Mouse (Mus musculus) kidney, embryonic 15.5 days (tissue): Measurements from ENCODE around the gene Strn3. TPM values are rescaled to one million over a fixed set of nuclear protein-coding genes. Genes with fewer than 3 reads are reported as not detected.
"Not testable (repeated sequence)": the region's sequence is repeated elsewhere in the genome, so short reads cannot be mapped to it uniquely, and the experiment has no call there.

Experiments
- ATAC-seq: fragments of 200-750 bp; cut with Nextera tagmentation; replicated peaks from 2 replicates; pipeline ENCODE4 v1.8.0; 2017; ENCODE audit warnings: moderate TSS enrichment; ENCODE audit not compliant: low FRiP score
- H3K27ac ChIP-seq: fragments of 300-500 bp; sonication (generic); 2 replicates; pipeline ENCODE4 v1.5.1; 2015; ENCODE audit warnings: mild to moderate bottlenecking, inconsistent platforms
- H3K27me3 ChIP-seq: fragments of 300-500 bp; sonication (generic); 2 replicates; pipeline ENCODE4 v1.6.1; 2015; ENCODE audit warnings: inconsistent platforms
- H3K36me3 ChIP-seq: fragments of 300-500 bp; sonication (generic); 2 replicates; pipeline ENCODE4 v1.6.1; 2015; ENCODE audit warnings: inconsistent platforms
- H3K4me1 ChIP-seq: fragments of 300-500 bp; sonication (generic); 2 replicates; pipeline ENCODE4 v1.6.1; 2015; ENCODE audit warnings: inconsistent platforms
- H3K4me2 ChIP-seq: fragments of 300-500 bp; sonication (generic); 2 replicates; pipeline ENCODE4 v1.6.1; 2015; ENCODE audit warnings: moderate library complexity, mild to moderate bottlenecking, inconsistent platforms
- H3K4me3 ChIP-seq: fragments of 300-500 bp; sonication (generic); replicated peaks from 2 replicates; pipeline ENCODE4 v1.5.1; 2015; ENCODE audit warnings: mild to moderate bottlenecking, inconsistent platforms
- H3K9ac ChIP-seq: fragments of 300-500 bp; sonication (generic); 2 replicates; pipeline ENCODE4 v1.6.1; 2015; ENCODE audit warnings: mild to moderate bottlenecking, inconsistent platforms
- H3K9me3 ChIP-seq: fragments of 300-500 bp; sonication (generic); replicated peaks from 2 replicates; pipeline ENCODE4 v1.6.1; 2016; ENCODE audit warnings: inconsistent platforms
- WGBS: fragments of 180-500 bp; shearing (Covaris S2); methylation state at CpG from one replicate; pipeline ENCODE4 v1.1.7; 2015; ENCODE audit warnings: mixed read lengths; 5-methylcytosine and 5-hydroxymethylcytosine counted together
- polyA plus RNA-seq: library from polyadenylated mRNA; unstranded; fragments of >200 nt; fragmentation: Nextera tagmentation; extraction: Ambion mirVana; gene quantifications from 2 replicates; pipeline ENCODE4 v1.2.1, GENCODE M21; 2015

Gene Strn3
- polyA plus RNA-seq, 1 experiment from 2014 or later = 45.5 TPM

GRCm38 (mm10) chr12:51690893-51691844 lies 528 bp downstream of the Strn3 start, which contains the start of gene Ap4s1:
Gene Ap4s1, plus strand, starts transcription at chr12:51691033.
- no peaks in the 10 kb centered on the region for H3K27me3 ChIP-seq
- peaks cover 15% of the 10 kb centered on the region for H3K4me1 ChIP-seq
- under 1% methylated on average over 107 of the region's 108 CpGs for WGBS
- no peaks in the 10 kb centered on the region for H3K36me3 ChIP-seq
- H3K4me3 ChIP-seq = peak within 1 kb of the TSS; percentile 97
- H3K9me3 ChIP-seq = no peaks in the 10 kb centered on the region
- peak within 1 kb of the TSS; percentile 99 for H3K9ac ChIP-seq
- peak within 1 kb of the TSS; percentile 57 for H3K4me2 ChIP-seq
- H3K27ac ChIP-seq = peak within 1 kb of the TSS; percentile 100
- ATAC-seq = peak; percentile 78

DNA sequence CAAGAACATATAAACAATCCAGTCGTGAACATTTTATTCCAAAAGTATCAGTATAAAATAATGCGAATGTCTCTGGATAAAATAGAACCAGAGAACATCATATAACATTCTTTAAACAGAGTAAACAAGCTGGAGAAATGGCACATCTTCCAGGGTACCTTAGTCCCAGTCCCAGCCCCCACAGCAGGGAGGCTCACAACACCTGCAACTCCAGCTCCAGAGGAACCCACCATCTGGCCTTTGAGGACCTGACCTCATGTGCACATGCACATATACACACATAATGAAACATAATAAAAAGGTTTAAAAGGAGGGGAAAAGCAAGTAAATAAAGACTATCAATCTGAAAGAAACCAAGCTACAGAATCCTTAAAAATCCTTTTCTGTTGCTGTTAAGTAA lies 3.2 kb downstream of the Strn3 start:
- Histone ChIP-seq H3K9me3 (no peaks in the 10 kb centered on the region), H3K27ac (no peak overlapping the region), H3K4me1 (peaks cover 8% of the 10 kb centered on the region), H3K9ac (no peak overlapping the region), H3K4me3 (no peak overlapping the region), H3K27me3 (no peaks in the 10 kb centered on the region), H3K36me3 (no peaks in the 10 kb centered on the region), H3K4me2 (no peak overlapping the region)
- 89% methylated on average over 2 of the region's 2 CpGs for WGBS
- ATAC-seq = no peak

DNA sequence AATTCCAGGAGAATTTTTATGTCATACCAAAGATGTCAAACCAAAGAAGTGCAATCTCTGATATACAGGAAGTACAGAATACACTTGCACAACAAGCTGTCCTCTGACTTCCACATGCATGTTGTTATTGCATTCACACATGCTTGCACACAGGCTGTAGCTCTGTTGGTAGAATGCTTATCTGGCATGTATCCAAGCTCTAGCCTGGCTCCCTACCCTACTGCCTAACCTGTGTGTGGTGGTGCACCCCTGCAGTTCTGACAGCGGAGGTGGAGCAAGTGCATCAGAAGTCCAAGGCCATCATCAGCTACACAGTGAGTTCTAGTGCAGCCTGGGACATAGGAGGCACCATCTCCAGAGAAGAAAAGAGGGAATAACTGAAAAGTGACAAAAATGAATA lies 12.9 kb downstream of the Strn3 start:
- 0 out of 2 replicates have a peak, but pooled peaks have one; percentile 58 for ATAC-seq
- H3K4me1 ChIP-seq = peaks cover 24% of the 10 kb centered on the region

GRCm38 (mm10) chr12:51676442-51676841 lies 15.3 kb downstream of the Strn3 start:
- Histone ChIP-seq H3K36me3 (no peaks in the 10 kb centered on the region), H3K27me3 (no peaks in the 10 kb centered on the region), H3K9me3 (no peaks in the 10 kb centered on the region), H3K27ac (no peak overlapping the region), H3K4me3 (no peak overlapping the region), H3K4me2 (no peak overlapping the region), H3K9ac (no peak overlapping the region), H3K4me1 (peaks cover 30% of the 10 kb centered on the region)
- no peak for ATAC-seq
- WGBS = 36% methylated on average over 2 of the region's 2 CpGs

More for the DNA sequence above, 12.9 kb downstream of the Strn3 start:
- no peak overlapping the region for H3K4me3 ChIP-seq
- no peaks in the 10 kb centered on the region; the same call in 1 of the 2 replicates for H3K36me3 ChIP-seq
- WGBS = 87% methylated on average over 1 of the region's 1 CpGs
- no peaks in the 10 kb centered on the region for H3K27me3 ChIP-seq
- H3K4me2 ChIP-seq = no peak overlapping the region
- H3K27ac ChIP-seq = no peak overlapping the region
- no peak overlapping the region for H3K9ac ChIP-seq
- no peaks in the 10 kb centered on the region for H3K9me3 ChIP-seq

DNA sequence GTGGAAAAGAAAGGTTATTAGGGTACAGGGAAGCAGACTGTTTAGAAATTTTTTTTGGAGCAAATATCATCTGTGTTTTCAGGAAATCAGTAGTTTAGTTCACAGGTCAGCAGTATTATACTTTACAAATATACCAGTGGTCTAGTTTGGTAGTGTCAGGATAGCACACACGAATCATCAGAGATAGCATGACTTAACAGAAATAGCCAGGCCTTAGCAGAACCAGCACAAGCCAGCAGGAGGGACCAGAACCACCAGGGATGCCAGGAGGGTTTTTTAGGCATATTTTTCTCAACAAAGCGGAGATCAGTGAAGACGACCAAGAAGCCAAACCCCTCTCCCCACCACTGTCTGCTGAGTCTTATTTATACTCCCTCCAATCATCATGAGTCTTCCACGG lies 18.4 kb downstream of the Strn3 start:
- Histone ChIP-seq H3K9me3 (no peaks in the 10 kb centered on the region), H3K27me3 (no peaks in the 10 kb centered on the region), H3K4me1 (peaks cover 22% of the 10 kb centered on the region), H3K36me3 (no peaks in the 10 kb centered on the region), H3K4me2 (no peak overlapping the region), H3K4me3 (no peak overlapping the region), H3K27ac (no peak overlapping the region), H3K9ac (no peak overlapping the region)
- 60% methylated on average over 4 of the region's 4 CpGs for WGBS
- ATAC-seq = no peak

GRCm38 (mm10) chr12:51671231-51671891 lies 20.3 kb downstream of the Strn3 start:
- Histone ChIP-seq H3K9me3 (no peaks in the 10 kb centered on the region), H3K27me3 (no peaks in the 10 kb centered on the region), H3K9ac (no peak overlapping the region), H3K36me3 (no peaks in the 10 kb centered on the region), H3K27ac (no peak overlapping the region), H3K4me1 (peaks cover 19% of the 10 kb centered on the region), H3K4me2 (no peak overlapping the region), H3K4me3 (no peak overlapping the region)
- WGBS = 31% methylated on average over 5 of the region's 5 CpGs
- no peak for ATAC-seq

GRCm38 (mm10) chr12:51666708-51667430 lies 24.8 kb downstream of the Strn3 start:
- no peak for ATAC-seq
- Histone ChIP-seq H3K27me3 (no peaks in the 10 kb centered on the region), H3K9me3 (no peaks in the 10 kb centered on the region), H3K27ac (no peak overlapping the region; the same call in 1 of the 2 replicates), H3K4me3 (no peak overlapping the region), H3K36me3 (no peaks in the 10 kb centered on the region), H3K9ac (no peak overlapping the region), H3K4me1 (peaks cover 23% of the 10 kb centered on the region), H3K4me2 (no peak overlapping the region)
- WGBS = 82% methylated on average over 4 of the region's 4 CpGs

GRCm38 (mm10) chr12:51663908-51664307 lies 27.8 kb downstream of the Strn3 start:
- Histone ChIP-seq H3K27ac (peak overlapping the region; percentile 32), H3K36me3 (no peaks in the 10 kb centered on the region), H3K27me3 (no peaks in the 10 kb centered on the region), H3K9me3 (no peaks in the 10 kb centered on the region), H3K4me1 (peaks cover 17% of the 10 kb centered on the region), H3K4me2 (no peak overlapping the region), H3K4me3 (no peak overlapping the region), H3K9ac (no peak overlapping the region)
- no peak for ATAC-seq

- peak; percentile 36; the same call in 1 of the 2 replicates for ATAC-seq
- Histone ChIP-seq H3K4me3 (no peak overlapping the region), H3K27ac (peak overlapping the region; percentile 58; the same call in 1 of the 2 replicates), H3K4me2 (no peak overlapping the region), H3K4me1 (peaks cover 17% of the 10 kb centered on the region), H3K9me3 (no peaks in the 10 kb centered on the region), H3K27me3 (no peaks in the 10 kb centered on the region), H3K36me3 (no peaks in the 10 kb centered on the region), H3K9ac (no peak overlapping the region)
These were observed 28.7 kb downstream of the Strn3 start for GRCm38 (mm10) chr12:51663011-51663410.

DNA sequence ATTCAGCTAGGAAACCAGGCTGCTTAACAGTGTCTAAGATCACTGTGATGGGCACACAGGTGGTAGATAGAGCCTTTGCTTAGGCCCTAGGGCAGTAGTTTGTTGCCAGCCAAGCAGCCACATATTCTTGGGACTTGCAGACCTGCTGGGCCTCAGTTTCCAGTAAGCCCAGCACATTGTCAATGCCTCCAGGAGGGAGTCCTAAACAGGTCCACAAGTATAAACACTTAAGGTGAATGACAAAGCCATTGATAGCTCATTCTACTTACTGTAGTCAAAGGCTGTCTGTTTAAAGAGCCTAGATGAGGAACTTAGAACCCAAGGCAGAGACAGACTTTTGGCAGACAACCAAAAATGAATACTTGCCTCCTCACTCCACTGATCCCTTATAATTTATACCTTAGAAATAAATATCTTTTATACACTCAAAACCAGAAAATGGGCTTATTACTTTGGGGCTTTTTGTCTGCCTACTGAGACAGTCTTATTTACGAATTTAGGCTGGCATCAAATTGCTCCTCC lies 35.7 kb downstream of the Strn3 start:
- no peaks in the 10 kb centered on the region for H3K27me3 ChIP-seq
- no peak overlapping the region for H3K4me3 ChIP-seq
- peaks cover 23% of the 10 kb centered on the region for H3K36me3 ChIP-seq
- H3K4me2 ChIP-seq = no peak overlapping the region
- no peaks in the 10 kb centered on the region for H3K9me3 ChIP-seq
- H3K27ac ChIP-seq = no peak overlapping the region
- no peak for ATAC-seq
- WGBS = 60% methylated on average over 1 of the region's 1 CpGs
- no peak overlapping the region for H3K9ac ChIP-seq
- H3K4me1 ChIP-seq = no peaks in the 10 kb centered on the region

DNA sequence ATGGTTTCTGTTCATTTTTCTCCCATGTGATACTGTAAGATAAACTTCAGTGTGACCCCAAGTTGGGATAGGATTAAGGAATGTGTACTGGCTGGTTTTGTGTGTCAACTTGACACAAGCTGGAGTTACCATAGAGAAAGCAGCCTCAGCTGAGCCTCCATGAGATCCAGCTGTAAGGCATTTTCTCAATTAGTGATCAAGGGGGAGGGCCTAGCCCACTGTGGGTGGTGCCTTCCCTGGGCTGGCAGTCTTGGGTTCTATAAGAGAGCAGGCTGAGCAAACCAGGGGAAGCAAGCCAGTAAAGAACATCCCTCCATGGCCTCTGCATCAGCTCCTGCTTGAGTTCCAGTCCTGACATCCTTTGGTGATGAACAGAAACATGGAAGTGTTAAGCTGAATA lies 42.3 kb downstream of the Strn3 start:
- not testable (repeated sequence) for H3K27me3 ChIP-seq, H3K4me2 ChIP-seq, H3K9me3 ChIP-seq, H3K27ac ChIP-seq, H3K9ac ChIP-seq, H3K4me3 ChIP-seq, H3K4me1 ChIP-seq, ATAC-seq
- peaks cover 49% of the 10 kb centered on the region for H3K36me3 ChIP-seq
